Mouse (Mus musculus): ENCODE results near the gene Frmd4b.

Frmd4b gene

GRCm38 (mm10) chr6:97315311-97315710 is 302.0 kb downstream of the Frmd4b start:
- no peak for DNase-seq (ENCODE audit: low read depth, low spot score)

GRCm38 (mm10) chr6:97312545-97312939 is 304.8 kb downstream of the Frmd4b start:
- no peak for DNase-seq (ENCODE audit: low read depth, low spot score)

GRCm38 (mm10) chr6:97311599-97312544 is 305.5 kb downstream of the Frmd4b start:
- peak; percentile 79 for DNase-seq (ENCODE audit: low read depth, low spot score)

- peak; percentile 90 for DNase-seq (ENCODE audit: low read depth, low spot score)
Measured at GRCm38 (mm10) chr6:97310901-97311331, 306.4 kb downstream of the Frmd4b start.

GRCm38 (mm10) chr6:97309161-97309560 is 308.2 kb downstream of the Frmd4b start:
- DNase-seq (ENCODE audit: low read depth, low spot score): peak; percentile 53

GRCm38 (mm10) chr6:97308562-97308961 is 308.8 kb downstream of the Frmd4b start:
- no peak for DNase-seq (ENCODE audit: low read depth, low spot score)

- DNase-seq (ENCODE audit: low read depth, low spot score): no peak
Measured at GRCm38 (mm10) chr6:97307231-97307630, 310.1 kb downstream of the Frmd4b start.

GRCm38 (mm10) chr6:97306351-97306750 is 311.0 kb downstream of the Frmd4b start:
- no peak for DNase-seq (ENCODE audit: low read depth, low spot score)

GRCm38 (mm10) chr6:97305491-97305890 is 311.9 kb downstream of the Frmd4b start:
- no peak for DNase-seq (ENCODE audit: low read depth, low spot score)

GRCm38 (mm10) chr6:97305010-97305409 is 312.3 kb downstream of the Frmd4b start:
- no peak for DNase-seq (ENCODE audit: low read depth, low spot score)

GRCm38 (mm10) chr6:97303277-97304109 is 313.8 kb downstream of the Frmd4b start:
- no peak for DNase-seq (ENCODE audit: low read depth, low spot score)

- DNase-seq (ENCODE audit: low read depth, low spot score): no peak
Measured at GRCm38 (mm10) chr6:97302303-97302702, 315.0 kb downstream of the Frmd4b start.

- no peak for DNase-seq (ENCODE audit: low read depth, low spot score)
Measured at GRCm38 (mm10) chr6:97300659-97301058, 316.7 kb downstream of the Frmd4b start.

GRCm38 (mm10) chr6:97300180-97300579 is 317.2 kb downstream of the Frmd4b start:
- DNase-seq (ENCODE audit: low read depth, low spot score): no peak

- DNase-seq (ENCODE audit: low read depth, low spot score): no peak
Measured at GRCm38 (mm10) chr6:97297151-97297550, 320.2 kb downstream of the Frmd4b start.

- DNase-seq (ENCODE audit: low read depth, low spot score): no peak
Measured at GRCm38 (mm10) chr6:97295866-97296527, 321.3 kb downstream of the Frmd4b start.

- DNase-seq (ENCODE audit: low read depth, low spot score): no peak
Measured at GRCm38 (mm10) chr6:97295416-97295815, 321.9 kb downstream of the Frmd4b start.

- DNase-seq (ENCODE audit: low read depth, low spot score): peak; percentile 84
Measured at GRCm38 (mm10) chr6:97293667-97294569, 323.4 kb downstream of the Frmd4b start.

GRCm38 (mm10) chr6:97292894-97293293 is 324.4 kb downstream of the Frmd4b start:
- DNase-seq (ENCODE audit: low read depth, low spot score): no peak

- DNase-seq (ENCODE audit: low read depth, low spot score): no peak
Measured at GRCm38 (mm10) chr6:97292096-97292495, 325.2 kb downstream of the Frmd4b start.
